Mouse (Mus musculus): ENCODE data around the gene Atp6v1fnb. TPM values are rescaled to one million over a fixed set of nuclear protein-coding genes. Genes with fewer than 3 reads are reported as not detected.
A peak's percentile ranks its signal among the peaks of the same experiment; 100 is the strongest.

Atp6v1fnb gene
- not detected in 2 replicates for polyA plus RNA-seq (2016; fragmentation: Nextera tagmentation; extraction: Ambion mirVana)

DNA sequence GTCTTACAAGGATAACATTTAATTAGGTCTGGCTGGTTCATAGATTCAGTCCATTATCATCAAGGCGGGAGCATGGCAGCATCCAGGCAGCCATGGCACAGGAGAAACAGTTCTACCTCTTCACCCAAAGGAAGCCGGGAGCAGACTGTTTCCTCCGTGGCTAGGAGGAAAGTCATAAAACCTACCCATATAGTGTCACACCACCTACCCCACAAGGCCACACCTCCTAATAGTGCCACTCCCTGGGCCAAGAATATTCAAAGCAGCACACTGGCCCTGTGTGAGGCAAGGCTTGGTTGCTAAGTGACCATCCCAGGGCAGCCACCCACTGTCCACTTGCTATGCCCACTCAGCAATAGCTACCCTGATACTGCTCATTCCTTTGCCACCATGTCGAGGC is at the start of gene Atp6v1fnb:
Atp6v1fnb (plus strand) TSS at position 301 of the 400 bp plus-strand sequence.
- Histone ChIP-seq H3K4me2 (replicated peaks) (no peak within 1 kb of the TSS), H3K27ac (replicated peaks) (no peak within 1 kb of the TSS), H3K36me3 (peaks cover 25% of the 10 kb centered on the region), H3K9ac (replicated peaks) (no peak within 1 kb of the TSS), H3K27me3 (peaks cover 25% of the 10 kb centered on the region), H3K4me1 (peaks cover 12% of the 10 kb centered on the region), H3K4me3 (no peak within 1 kb of the TSS), H3K9me3 (no peaks in the 10 kb centered on the region)
- ATAC-seq (ENCODE audit: low FRiP score, low read depth) = no peak
- 92% methylated on average over 4 of the region's 4 CpGs for WGBS

DNA sequence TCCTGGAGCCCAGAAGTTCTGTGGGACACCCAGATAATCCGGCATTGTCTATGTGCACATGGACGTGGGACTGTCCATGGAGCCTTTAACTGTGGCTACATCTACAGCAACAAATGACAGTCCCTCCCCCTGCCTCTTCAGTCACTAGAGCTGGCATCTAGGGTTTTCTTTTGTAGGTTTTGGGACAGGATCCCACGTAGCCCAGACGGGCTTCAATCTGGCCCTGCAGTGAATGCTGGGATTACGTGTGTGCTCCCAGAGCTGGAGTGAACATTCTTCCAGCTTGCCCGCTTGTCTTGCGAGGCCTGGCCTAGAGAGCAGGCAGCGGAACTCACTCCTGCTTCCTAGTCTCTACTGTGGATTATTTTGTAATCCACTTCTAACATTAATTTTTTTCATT is 46.1 kb upstream of the Atp6v1fnb start:
- no peaks in the 10 kb centered on the region for H3K9me3 ChIP-seq
- H3K4me3 ChIP-seq = no peak overlapping the region
- no peak overlapping the region for H3K27ac ChIP-seq (replicated peaks)
- no peak for ATAC-seq (ENCODE audit: low FRiP score, low read depth)
- no peaks in the 10 kb centered on the region for H3K36me3 ChIP-seq
- 0 out of 2 replicates have a peak, but pooled peaks cover under 1% of the 10 kb centered on the region for H3K27me3 ChIP-seq
- H3K9ac ChIP-seq (replicated peaks) = no peak overlapping the region
- no peak overlapping the region for H3K4me2 ChIP-seq (replicated peaks)
- 80% methylated on average over 8 of the region's 8 CpGs for WGBS
- H3K4me1 ChIP-seq = no peaks in the 10 kb centered on the region

DNA sequence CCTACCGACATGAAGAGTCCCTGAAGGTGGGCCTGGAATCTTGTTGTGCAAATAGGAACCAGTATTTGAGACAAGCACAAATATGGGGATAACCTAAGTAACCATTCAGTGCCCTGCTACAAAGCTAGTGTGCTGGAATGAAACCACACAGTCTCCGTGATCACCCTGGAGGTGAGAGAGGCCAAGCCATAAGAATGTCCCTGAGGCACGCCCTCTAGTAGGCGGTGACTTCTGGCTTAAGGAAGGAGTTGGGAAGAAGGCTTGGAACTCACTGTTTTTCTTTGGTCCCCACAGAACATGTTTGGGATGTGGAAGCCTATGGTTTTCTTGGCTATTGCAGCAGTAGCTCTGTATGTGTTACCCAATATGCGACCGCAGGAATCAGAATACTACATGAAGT is 44.9 kb upstream of the Atp6v1fnb start:
- no peak for ATAC-seq (ENCODE audit: low FRiP score, low read depth)
- WGBS = 75% methylated on average over 6 of the region's 6 CpGs
- no peak overlapping the region for H3K4me3 ChIP-seq

DNA sequence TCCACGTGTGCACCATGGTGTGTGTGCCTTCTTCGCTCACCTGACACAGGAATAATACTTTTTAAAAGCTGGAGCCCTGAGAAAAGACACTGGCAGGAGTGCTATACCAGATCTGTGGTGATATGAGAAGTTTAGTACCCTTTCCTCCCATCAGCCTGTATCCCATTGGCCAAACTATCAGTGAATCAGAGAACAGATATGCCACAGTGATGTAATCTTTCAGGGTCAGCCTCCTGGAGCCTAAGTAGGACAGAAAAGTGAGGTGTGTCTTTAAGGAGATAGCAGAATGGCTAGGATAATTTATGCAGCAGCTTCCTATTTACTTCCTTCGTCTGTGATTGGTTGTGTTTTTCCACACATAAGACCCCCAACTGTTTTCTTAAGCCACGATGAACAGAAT is 43.1 kb upstream of the Atp6v1fnb start:
- no peak overlapping the region for H3K9ac ChIP-seq (replicated peaks)
- peaks cover 31% of the 10 kb centered on the region for H3K27me3 ChIP-seq
- 61% methylated on average over 4 of the region's 4 CpGs for WGBS
- H3K4me3 ChIP-seq = no peak overlapping the region
- no peak for ATAC-seq (ENCODE audit: low FRiP score, low read depth)
- H3K36me3 ChIP-seq = no peaks in the 10 kb centered on the region
- no peak overlapping the region for H3K4me2 ChIP-seq (replicated peaks)
- H3K9me3 ChIP-seq = no peaks in the 10 kb centered on the region
- no peak overlapping the region for H3K27ac ChIP-seq (replicated peaks)
- peaks cover 11% of the 10 kb centered on the region for H3K4me1 ChIP-seq

More for the DNA sequence above, 44.9 kb upstream of the Atp6v1fnb start:
- 0 out of 2 replicates have a peak, but pooled peaks cover 3% of the 10 kb centered on the region for H3K4me1 ChIP-seq
- H3K9me3 ChIP-seq = no peaks in the 10 kb centered on the region
- no peak overlapping the region for H3K4me2 ChIP-seq (replicated peaks)
- peaks cover 13% of the 10 kb centered on the region for H3K27me3 ChIP-seq
- H3K27ac ChIP-seq (replicated peaks) = no peak overlapping the region
- no peaks in the 10 kb centered on the region for H3K36me3 ChIP-seq
- H3K9ac ChIP-seq (replicated peaks) = no peak overlapping the region

DNA sequence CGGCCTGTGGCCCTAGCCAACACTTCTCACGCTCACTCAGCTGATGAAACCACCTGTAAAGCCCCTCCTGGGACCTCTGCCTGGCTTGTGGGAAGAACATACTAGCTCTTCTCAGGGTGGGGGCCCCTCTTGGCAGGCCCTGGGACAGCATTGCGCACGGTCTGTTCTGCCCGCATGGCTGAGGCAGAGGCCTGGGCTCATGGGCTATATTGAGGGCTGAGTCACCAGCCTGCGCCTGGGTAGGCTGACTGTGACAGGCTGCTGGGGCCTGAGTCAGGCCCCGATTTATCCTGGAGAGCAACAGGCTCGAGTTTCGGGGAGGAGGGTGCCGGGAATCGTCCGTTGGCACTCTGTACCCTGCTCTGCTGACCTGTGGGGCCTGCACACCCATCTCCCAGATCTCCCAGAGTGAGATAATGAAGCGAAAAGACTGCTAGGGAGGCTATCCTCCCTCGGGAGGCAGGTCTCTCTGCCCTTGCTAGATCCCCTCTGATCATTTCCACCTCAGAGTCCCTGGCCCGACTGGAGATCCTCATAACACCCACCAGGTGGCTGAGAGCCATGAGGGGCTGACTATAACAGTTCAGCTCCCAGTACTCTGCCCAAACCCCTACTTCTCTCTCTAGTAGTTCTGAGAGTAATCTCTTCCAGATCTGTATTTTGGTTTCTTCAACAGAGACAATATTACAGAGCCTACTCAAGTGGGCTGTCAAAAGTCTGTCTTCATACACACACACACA is 40.4 kb upstream of the Atp6v1fnb start:
- Histone ChIP-seq H3K9ac (replicated peaks) (no peak overlapping the region), H3K27me3 (peaks cover 58% of the 10 kb centered on the region), H3K4me2 (replicated peaks) (no peak overlapping the region), H3K4me3 (no peak overlapping the region), H3K9me3 (no peaks in the 10 kb centered on the region), H3K4me1 (peaks cover 37% of the 10 kb centered on the region), H3K27ac (replicated peaks) (no peak overlapping the region), H3K36me3 (no peaks in the 10 kb centered on the region)
- WGBS = 52% methylated on average over 15 of the region's 15 CpGs
- ATAC-seq (ENCODE audit: low FRiP score, low read depth) = no peak

DNA sequence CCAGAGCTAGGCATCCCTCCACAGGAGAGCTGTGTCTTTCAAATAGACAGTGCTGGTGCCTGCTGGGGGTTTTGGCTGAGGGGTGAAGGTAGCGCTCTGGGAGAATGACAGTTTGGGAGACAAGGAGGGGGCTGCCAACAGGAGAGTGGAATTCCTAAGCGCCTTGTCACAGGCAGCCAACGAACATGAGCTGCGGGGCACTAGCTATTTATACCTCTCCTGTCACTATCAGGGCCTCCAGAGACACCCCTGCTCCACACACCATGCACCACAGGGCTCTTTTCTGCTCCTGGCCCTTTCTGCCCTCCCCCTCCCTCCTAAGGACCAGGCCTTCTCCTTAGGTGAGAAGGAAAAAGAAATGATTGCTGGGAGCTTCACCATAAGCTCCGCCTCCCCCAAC is 39.8 kb upstream of the Atp6v1fnb start:
- H3K9me3 ChIP-seq = no peaks in the 10 kb centered on the region
- no peak overlapping the region for H3K27ac ChIP-seq (replicated peaks)
- WGBS = 24% methylated on average over 5 of the region's 5 CpGs
- H3K27me3 ChIP-seq = peaks cover 61% of the 10 kb centered on the region
- peaks cover 44% of the 10 kb centered on the region for H3K4me1 ChIP-seq
- H3K4me2 ChIP-seq (replicated peaks) = no peak overlapping the region
- no peak for ATAC-seq (ENCODE audit: low FRiP score, low read depth)
- H3K4me3 ChIP-seq = no peak overlapping the region
- H3K36me3 ChIP-seq = no peaks in the 10 kb centered on the region
- no peak overlapping the region for H3K9ac ChIP-seq (replicated peaks)

DNA sequence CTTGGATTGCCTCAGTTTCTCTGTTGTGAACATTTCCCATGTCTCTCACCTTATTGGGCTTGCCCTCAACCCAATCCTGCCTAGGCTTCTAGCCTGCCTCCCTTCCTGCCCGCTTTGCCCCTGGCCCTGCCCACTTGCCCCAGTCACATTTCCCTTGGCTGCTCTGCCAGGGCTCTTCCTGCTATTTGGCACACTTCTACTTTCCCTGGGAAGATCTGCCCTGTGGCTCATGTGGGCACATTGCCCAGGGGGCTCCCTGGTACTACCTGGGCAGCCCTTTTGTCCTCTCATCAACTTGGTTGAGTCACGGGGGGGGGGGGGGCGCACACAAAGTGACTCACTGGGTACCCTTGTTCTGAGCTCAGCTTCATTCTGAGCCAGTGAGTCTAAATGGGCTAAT is 39.1 kb upstream of the Atp6v1fnb start:
- peaks cover 47% of the 10 kb centered on the region for H3K4me1 ChIP-seq
- ATAC-seq (ENCODE audit: low FRiP score, low read depth) = no peak
- H3K4me2 ChIP-seq (replicated peaks) = no peak overlapping the region
- H3K4me3 ChIP-seq = no peak overlapping the region
- whole genome bisulfite sequencing = 22% methylated on average over 3 of the region's 3 CpGs
- no peaks in the 10 kb centered on the region for H3K9me3 ChIP-seq
- no peak overlapping the region for H3K27ac ChIP-seq (replicated peaks)
- H3K27me3 ChIP-seq = peaks cover 61% of the 10 kb centered on the region
- H3K9ac ChIP-seq (replicated peaks) = no peak overlapping the region
- H3K36me3 ChIP-seq = no peaks in the 10 kb centered on the region

DNA sequence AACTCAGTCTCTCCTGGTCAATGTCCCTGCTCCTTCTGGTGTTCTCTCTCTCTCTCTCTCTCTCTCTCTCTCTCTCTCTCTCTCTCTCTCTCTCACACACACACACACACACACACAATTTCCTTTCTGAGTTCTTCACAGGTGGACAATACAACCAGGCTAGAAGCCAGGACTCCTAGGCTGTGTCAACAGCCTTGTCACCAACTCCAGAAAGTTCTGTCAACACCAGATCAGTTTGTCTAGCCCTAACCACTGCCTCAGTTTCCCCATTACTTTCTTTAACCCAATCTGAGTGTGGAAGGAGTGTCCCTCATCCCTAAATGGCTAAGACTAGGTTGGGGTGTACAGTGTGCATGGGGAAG is 38.6 kb upstream of the Atp6v1fnb start:
- H3K4me1 ChIP-seq = peaks cover 47% of the 10 kb centered on the region
- H3K27me3 ChIP-seq = peaks cover 61% of the 10 kb centered on the region
- H3K4me3 ChIP-seq = peak overlapping the region; percentile 47
- no peaks in the 10 kb centered on the region for H3K9me3 ChIP-seq
- peak overlapping the region; percentile 43 for H3K9ac ChIP-seq (replicated peaks)
- no peaks in the 10 kb centered on the region for H3K36me3 ChIP-seq
- ATAC-seq (ENCODE audit: low FRiP score, low read depth) = no peak
- H3K4me2 ChIP-seq (replicated peaks) = peak overlapping the region; percentile 85
- no peak overlapping the region for H3K27ac ChIP-seq (replicated peaks)

DNA sequence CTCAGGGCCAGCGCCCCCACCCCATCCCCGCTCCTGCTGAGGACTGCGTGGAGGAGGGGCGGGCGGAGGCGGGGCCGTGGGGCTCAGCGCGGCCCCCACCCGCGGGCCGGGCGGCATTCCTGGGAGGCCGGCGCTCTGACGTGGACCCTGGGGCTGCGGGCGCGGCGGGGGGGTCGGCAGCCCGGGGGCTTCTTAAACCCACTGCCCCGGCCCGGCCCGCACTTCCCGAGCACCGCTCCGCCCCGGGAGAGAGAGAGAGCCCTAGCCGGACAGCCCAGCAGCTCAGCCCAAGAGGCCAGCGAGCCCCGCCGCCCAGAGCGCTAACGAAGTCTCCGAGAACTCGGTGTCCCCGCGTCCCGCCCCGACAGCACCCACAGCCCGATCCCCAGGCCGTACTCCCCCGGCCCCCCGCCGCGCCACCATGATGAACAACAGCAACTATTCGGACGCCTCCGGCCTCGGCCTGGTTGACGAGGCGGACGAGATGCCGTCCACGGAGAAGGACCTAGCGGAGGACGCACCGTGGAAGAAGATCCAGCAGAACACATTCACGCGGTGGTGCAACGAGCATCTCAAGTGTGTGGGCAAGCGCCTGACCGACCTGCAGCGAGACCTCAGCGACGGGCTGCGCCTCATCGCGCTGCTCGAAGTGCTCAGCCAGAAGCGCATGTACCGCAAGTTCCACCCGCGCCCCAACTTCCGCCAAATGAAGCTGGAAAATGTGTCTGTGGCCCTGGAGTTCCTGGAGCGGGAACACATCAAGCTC is 38.0 kb upstream of the Atp6v1fnb start, which contains the start of gene Flnc:
Flnc (plus strand) TSS at position 219 of the 766 bp plus-strand sequence.
- Histone ChIP-seq H3K27me3 (peaks cover 61% of the 10 kb centered on the region), H3K9ac (replicated peaks) (peak within 1 kb of the TSS; percentile 43), H3K4me3 (peak within 1 kb of the TSS; percentile 47), H3K4me2 (replicated peaks) (peak within 1 kb of the TSS; percentile 85), H3K36me3 (no peaks in the 10 kb centered on the region), H3K27ac (replicated peaks) (no peak within 1 kb of the TSS), H3K4me1 (peaks cover 47% of the 10 kb centered on the region), H3K9me3 (no peaks in the 10 kb centered on the region)
- ATAC-seq (ENCODE audit: low FRiP score, low read depth) = 0 out of 2 replicates have a peak, but pooled peaks have one; percentile 10
- 2% methylated on average over 53 of the region's 77 CpGs for WGBS

DNA sequence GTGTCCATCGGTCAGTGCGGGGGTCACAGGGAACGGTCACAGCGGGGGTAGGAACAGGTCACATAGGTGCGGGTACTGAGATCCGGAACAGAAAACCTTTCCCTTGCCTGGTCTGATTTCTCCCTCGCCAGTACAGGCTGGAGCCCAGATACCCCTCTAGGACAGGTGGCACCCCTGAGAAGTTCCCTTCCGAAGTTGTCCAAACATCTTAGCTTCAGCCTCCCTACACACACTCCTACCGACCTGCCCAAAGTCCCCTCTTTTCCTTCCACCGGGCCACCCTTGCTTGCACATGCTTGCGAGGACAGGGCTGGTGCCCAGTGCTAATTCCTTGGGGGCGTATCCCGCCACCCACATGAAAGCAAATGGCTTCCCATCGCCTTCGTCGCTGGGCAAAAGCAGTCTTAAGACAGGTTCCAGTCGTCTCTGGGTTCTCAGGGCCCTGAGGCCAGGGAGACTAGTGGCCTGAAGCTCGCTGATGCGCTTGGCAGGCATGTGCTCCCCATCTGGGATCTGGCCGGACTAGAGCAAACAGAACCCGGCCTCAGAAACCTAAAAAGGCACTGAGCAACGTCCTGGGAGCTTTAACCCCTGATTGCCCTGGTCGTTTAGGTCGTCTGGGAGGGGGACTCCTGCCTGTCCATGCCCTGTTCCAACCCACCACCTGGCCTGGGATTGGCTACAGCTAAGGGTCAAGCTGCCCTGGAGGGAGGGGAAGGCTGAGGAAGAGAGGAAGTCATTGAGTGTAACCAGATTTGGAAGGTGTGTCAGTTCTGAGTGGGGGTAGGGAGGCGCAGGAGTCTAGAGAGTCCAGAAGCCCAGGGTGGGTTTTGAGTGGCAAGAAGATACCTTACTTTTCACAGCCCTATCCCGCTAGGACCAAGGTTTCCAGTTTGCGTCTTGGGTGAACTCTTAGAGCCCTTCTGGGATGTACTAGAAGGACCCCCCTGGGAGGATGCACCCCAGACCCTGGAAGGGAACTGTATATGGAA is 37.1 kb upstream of the Atp6v1fnb start:
- WGBS = 5% methylated on average over 27 of the region's 27 CpGs
- Histone ChIP-seq H3K4me1 (peaks cover 47% of the 10 kb centered on the region), H3K36me3 (no peaks in the 10 kb centered on the region), H3K9me3 (no peaks in the 10 kb centered on the region), H3K27ac (replicated peaks) (no peak overlapping the region), H3K27me3 (peaks cover 61% of the 10 kb centered on the region), H3K4me3 (peak overlapping the region; percentile 47), H3K4me2 (replicated peaks) (peak overlapping the region; percentile 85), H3K9ac (replicated peaks) (no peak overlapping the region; the same call in 1 of the 2 replicates)
- ATAC-seq (ENCODE audit: low FRiP score, low read depth) = no peak

DNA sequence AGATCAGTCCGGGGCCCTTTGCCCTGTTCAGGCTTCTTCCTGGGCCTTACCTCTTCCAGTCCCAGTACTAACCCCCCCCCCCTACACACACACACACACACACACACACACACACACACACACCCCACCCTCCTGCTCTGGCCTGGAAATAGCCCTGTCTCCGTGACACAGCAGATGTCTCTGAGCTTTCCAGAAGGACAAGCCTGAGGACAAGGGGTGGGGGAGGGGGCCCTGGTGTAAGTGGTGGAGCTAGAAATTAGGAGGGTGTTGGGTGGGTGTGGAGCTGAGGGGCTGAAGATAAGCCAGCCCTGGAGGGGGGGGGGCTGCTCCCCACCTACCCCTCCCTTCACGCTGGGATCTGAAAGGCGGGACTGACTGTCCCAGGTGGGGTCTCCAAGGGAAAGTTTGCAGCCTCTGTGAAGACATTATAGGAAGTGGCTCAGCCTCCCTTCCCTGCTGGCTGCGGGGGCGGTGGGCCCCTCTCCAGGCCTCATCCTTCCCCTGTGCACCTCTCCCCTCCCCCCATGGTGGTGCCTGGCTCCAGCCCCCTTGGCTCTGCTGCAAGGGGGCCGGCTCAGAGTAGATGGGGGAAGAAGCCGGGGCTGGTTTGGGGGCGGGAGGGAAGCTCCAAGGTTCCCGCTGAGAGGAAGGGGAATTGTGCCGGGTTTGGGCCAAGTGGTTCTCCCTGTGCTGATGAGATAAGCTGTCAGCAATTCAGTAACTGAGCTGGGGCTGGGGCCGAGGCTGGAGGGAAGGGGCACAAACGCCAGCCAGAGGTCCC is 36.1 kb upstream of the Atp6v1fnb start:
- H3K27ac ChIP-seq (replicated peaks) = peak overlapping the region; percentile 64
- peak overlapping the region; percentile 85 for H3K4me2 ChIP-seq (replicated peaks)
- WGBS = 4% methylated on average over 13 of the region's 13 CpGs
- peaks cover 47% of the 10 kb centered on the region for H3K4me1 ChIP-seq
- H3K4me3 ChIP-seq = peak overlapping the region; percentile 47
- no peaks in the 10 kb centered on the region for H3K9me3 ChIP-seq
- H3K27me3 ChIP-seq = peaks cover 60% of the 10 kb centered on the region
- H3K9ac ChIP-seq (replicated peaks) = peak overlapping the region; percentile 3; the same call in 1 of the 2 replicates
- no peaks in the 10 kb centered on the region for H3K36me3 ChIP-seq
- ATAC-seq (ENCODE audit: low FRiP score, low read depth) = peak; percentile 53
